Mouse (Mus musculus): ENCODE measurements at regions not wholly inside any gene's neighbourhood (a gene's known extent, or its start where the extent isn't known, plus 50 kb on each side); places are given as distances from the start of the nearest gene placed in this dataset.

DNA sequence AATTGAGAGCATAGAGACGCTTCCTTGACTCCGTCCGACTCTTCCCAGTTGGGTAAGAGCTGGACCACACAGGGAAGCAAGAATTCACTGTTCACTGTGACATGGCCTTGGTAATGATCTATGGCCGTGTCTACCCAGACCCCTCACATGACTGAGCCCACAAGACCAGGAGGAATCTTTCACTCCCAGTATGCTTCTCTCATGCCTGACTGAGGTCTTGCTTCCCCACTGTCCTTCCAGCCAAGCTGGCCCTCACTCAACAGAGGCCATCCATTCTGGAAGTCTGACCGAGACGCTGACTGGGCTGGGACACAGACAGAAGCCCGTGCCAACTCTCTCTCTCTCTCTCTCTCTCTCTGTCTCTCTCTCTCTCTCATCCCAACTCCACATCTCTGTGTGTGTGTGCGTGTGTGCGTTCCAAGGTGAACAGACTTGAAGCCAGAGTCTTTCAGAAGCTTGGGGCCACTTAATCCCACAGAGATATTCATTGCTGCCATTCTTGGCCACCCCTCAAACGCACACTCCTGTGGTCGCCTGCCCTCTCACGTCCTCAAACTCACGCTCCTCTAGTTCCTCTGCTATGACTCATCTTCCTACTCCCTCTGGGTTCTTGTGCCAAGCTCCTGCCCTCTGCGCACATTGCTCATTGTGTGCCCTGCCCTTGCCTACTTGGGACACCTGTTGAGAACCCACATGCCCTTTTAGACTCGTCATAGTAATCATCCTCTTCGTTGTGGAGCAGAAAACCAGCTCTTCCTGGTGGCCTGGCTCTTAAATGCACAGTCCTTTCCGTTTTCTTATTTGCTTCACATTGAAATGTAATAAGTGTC lies 197.2 kb upstream of the Usp25 start:
- Histone ChIP-seq H3K4me1 (ENCODE audit: control insufficient read depth, insufficient read depth, low read length) (peaks cover 3% of the 10 kb centered on the region; the same call in 1 of the 2 replicates), H3K4me2 (no peak overlapping the region)
- 82% methylated on average over 17 of the region's 17 CpGs for WGBS (ENCODE audit: insufficient replicate concordance)

DNA sequence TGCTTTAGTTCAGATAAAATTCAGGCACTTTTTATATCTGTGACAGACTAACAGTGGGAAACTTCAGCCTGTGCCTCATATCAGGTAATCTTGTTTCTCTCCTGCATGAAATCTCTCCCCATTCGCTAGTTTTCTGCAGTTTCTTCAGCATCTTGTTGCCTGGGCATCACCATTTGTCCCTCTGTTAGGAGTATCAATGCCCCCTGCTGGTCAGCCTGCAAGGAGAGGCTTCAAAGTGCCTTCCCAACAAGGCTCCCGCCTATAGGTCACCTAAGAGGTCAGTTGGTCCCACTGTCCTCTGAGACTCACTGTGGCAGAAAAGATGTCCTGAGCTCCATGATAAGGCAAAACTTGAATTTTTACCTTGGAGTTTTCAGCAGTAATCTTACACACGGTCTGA lies 209.8 kb upstream of the Usp25 start:
- H3K27me3 ChIP-seq (ENCODE audit: control insufficient read depth, insufficient read depth, low read length): no peaks in the 10 kb centered on the region
- H3K36me3 ChIP-seq (ENCODE audit: control insufficient read depth, insufficient read depth, low read length): no peaks in the 10 kb centered on the region
- H3K4me1 ChIP-seq (ENCODE audit: control insufficient read depth, insufficient read depth, low read length): no peaks in the 10 kb centered on the region
- no peak overlapping the region for H3K27ac ChIP-seq (ENCODE audit: low read depth, low read length)
- no peaks in the 10 kb centered on the region for H3K9me3 ChIP-seq (replicated peaks; ENCODE audit: control insufficient read depth, low read length)
- WGBS (ENCODE audit: insufficient replicate concordance): 28% methylated on average over 3 of the region's 3 CpGs
- ATAC-seq (replicated peaks; ENCODE audit: insufficient number of reproducible peaks, low FRiP score, low TSS enrichment): no peak
- no peak overlapping the region for H3K9ac ChIP-seq (ENCODE audit: low read depth, low read length)
- H3K4me3 ChIP-seq (ENCODE audit: low read depth, low read length): no peak overlapping the region
- H3K4me2 ChIP-seq: no peak overlapping the region

More for the DNA sequence above, 197.2 kb upstream of the Usp25 start:
- H3K4me3 ChIP-seq (ENCODE audit: low read depth, low read length): no peak overlapping the region
- H3K36me3 ChIP-seq (ENCODE audit: control insufficient read depth, insufficient read depth, low read length): no peaks in the 10 kb centered on the region
- ATAC-seq (replicated peaks; ENCODE audit: insufficient number of reproducible peaks, low FRiP score, low TSS enrichment): no peak
- no peak overlapping the region for H3K27ac ChIP-seq (ENCODE audit: low read depth, low read length)
- no peaks in the 10 kb centered on the region for H3K9me3 ChIP-seq (replicated peaks; ENCODE audit: control insufficient read depth, low read length)
- H3K27me3 ChIP-seq (ENCODE audit: control insufficient read depth, insufficient read depth, low read length): no peaks in the 10 kb centered on the region
- no peak overlapping the region for H3K9ac ChIP-seq (ENCODE audit: low read depth, low read length)

DNA sequence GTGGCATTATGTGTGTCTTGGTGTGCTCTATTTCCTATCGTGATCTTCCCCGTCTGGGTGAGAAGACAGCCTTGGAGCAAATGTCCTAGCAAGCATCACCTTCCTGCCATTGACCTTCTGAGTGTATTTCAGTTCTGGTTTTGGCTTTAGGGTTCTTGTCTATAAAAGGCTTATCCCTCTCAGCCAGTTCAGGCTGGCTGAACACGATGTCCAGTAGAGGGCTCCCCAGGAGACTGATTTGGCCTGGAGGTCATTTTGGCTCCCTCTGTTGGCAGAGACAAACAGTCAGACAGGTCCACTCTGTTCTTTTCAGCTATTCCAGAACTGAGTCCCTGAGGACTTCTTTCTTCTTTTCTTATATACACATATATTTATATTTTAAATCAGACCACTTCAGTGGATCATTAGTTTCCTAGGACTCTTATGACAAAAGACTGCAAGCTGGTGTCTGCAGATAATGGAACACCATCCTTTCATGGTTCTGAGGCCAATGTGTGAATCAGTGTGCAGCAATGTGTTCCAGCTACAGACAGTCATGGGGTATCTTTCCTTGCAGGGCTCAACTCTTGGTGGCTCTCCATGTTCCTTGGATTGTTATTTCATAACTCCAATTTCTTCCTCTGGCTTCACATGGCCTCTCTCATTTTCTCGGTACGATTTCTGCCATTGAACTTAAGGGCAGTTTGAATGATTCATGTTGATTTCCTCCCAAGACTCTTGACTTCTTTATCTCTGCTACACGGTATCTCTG lies 226.9 kb upstream of the Usp25 start:
- H3K27ac ChIP-seq (ENCODE audit: low read depth, low read length): no peak overlapping the region
- H3K36me3 ChIP-seq (ENCODE audit: control insufficient read depth, insufficient read depth, low read length): no peaks in the 10 kb centered on the region
- no peak for ATAC-seq (replicated peaks; ENCODE audit: insufficient number of reproducible peaks, low FRiP score, low TSS enrichment)
- no peaks in the 10 kb centered on the region for H3K27me3 ChIP-seq (ENCODE audit: control insufficient read depth, insufficient read depth, low read length)
- no peak overlapping the region for H3K9ac ChIP-seq (ENCODE audit: low read depth, low read length)
- H3K9me3 ChIP-seq (replicated peaks; ENCODE audit: control insufficient read depth, low read length): no peaks in the 10 kb centered on the region
- WGBS (ENCODE audit: insufficient replicate concordance): 68% methylated on average over 6 of the region's 6 CpGs
- H3K4me2 ChIP-seq: no peak overlapping the region
- no peak overlapping the region for H3K4me3 ChIP-seq (ENCODE audit: low read depth, low read length)
- no peaks in the 10 kb centered on the region for H3K4me1 ChIP-seq (ENCODE audit: control insufficient read depth, insufficient read depth, low read length)

GRCm38 (mm10) chr16:76782656-76783055 lies 230.8 kb upstream of the Usp25 start:
- no peak for ATAC-seq (replicated peaks; ENCODE audit: insufficient number of reproducible peaks, low FRiP score, low TSS enrichment)
- Histone ChIP-seq H3K4me2 (no peak overlapping the region), H3K4me3 (ENCODE audit: low read depth, low read length) (no peak overlapping the region), H3K9me3 (replicated peaks; ENCODE audit: control insufficient read depth, low read length) (no peaks in the 10 kb centered on the region), H3K9ac (ENCODE audit: low read depth, low read length) (no peak overlapping the region), H3K27ac (ENCODE audit: low read depth, low read length) (no peak overlapping the region), H3K4me1 (ENCODE audit: control insufficient read depth, insufficient read depth, low read length) (no peaks in the 10 kb centered on the region; the same call in 1 of the 2 replicates), H3K36me3 (ENCODE audit: control insufficient read depth, insufficient read depth, low read length) (no peaks in the 10 kb centered on the region), H3K27me3 (ENCODE audit: control insufficient read depth, insufficient read depth, low read length) (no peaks in the 10 kb centered on the region)
- 75% methylated on average over 5 of the region's 5 CpGs for WGBS (ENCODE audit: insufficient replicate concordance)

DNA sequence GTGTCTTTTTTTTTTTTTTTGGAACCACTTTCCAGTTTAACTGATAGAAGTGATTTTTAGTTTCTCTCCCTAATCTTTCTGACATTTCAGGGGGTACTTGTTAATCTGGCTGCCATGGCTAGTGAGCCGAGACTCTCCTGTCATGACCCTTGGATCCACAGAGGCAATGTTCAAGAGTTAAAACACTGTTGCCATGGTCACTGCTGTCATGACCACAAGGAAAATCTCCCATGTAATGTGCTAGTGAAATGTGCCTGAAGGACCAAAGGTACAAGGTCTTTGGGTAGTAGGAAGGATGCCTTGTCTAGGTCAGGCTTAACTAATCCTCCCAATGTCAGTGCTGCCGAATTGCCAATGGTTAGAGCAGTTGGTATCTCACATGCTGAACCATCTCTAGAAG lies 237.7 kb upstream of the Usp25 start:
- no peak for ATAC-seq (replicated peaks; ENCODE audit: insufficient number of reproducible peaks, low FRiP score, low TSS enrichment)
- WGBS (ENCODE audit: insufficient replicate concordance): 55% methylated on average over 2 of the region's 2 CpGs
- Histone ChIP-seq H3K4me1 (ENCODE audit: control insufficient read depth, insufficient read depth, low read length) (no peaks in the 10 kb centered on the region; the same call in 1 of the 2 replicates), H3K4me2 (no peak overlapping the region), H3K36me3 (ENCODE audit: control insufficient read depth, insufficient read depth, low read length) (no peaks in the 10 kb centered on the region), H3K9me3 (replicated peaks; ENCODE audit: control insufficient read depth, low read length) (no peaks in the 10 kb centered on the region), H3K27me3 (ENCODE audit: control insufficient read depth, insufficient read depth, low read length) (no peaks in the 10 kb centered on the region), H3K9ac (ENCODE audit: low read depth, low read length) (no peak overlapping the region), H3K27ac (ENCODE audit: low read depth, low read length) (no peak overlapping the region), H3K4me3 (ENCODE audit: low read depth, low read length) (no peak overlapping the region)

DNA sequence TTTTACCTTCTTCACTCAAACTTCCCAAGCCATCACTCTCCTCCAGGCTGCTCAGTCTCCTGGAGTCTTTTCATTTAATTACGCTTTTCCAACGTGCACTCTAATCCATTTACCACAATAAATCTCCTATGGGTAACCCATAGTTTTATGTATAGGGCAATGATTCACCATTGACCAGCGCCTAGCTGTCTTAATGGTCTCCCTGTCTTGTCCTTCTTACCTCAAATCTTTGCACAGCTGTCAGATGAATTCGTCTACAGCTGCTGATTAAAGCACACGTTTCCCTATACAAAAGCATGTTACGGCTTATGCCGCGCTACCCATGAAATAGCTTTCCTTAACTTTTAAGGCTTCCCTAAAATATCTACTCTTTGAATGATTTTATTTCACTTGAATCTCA lies 239.5 kb upstream of the Usp25 start:
- ATAC-seq (replicated peaks; ENCODE audit: insufficient number of reproducible peaks, low FRiP score, low TSS enrichment): no peak
- Histone ChIP-seq H3K9me3 (replicated peaks; ENCODE audit: control insufficient read depth, low read length) (no peaks in the 10 kb centered on the region), H3K4me1 (ENCODE audit: control insufficient read depth, insufficient read depth, low read length) (no peaks in the 10 kb centered on the region), H3K4me3 (ENCODE audit: low read depth, low read length) (no peak overlapping the region), H3K27ac (ENCODE audit: low read depth, low read length) (no peak overlapping the region), H3K4me2 (no peak overlapping the region), H3K36me3 (ENCODE audit: control insufficient read depth, insufficient read depth, low read length) (no peaks in the 10 kb centered on the region), H3K27me3 (ENCODE audit: control insufficient read depth, insufficient read depth, low read length) (no peaks in the 10 kb centered on the region), H3K9ac (ENCODE audit: low read depth, low read length) (no peak overlapping the region)
- WGBS (ENCODE audit: insufficient replicate concordance): 78% methylated on average over 8 of the region's 8 CpGs

DNA sequence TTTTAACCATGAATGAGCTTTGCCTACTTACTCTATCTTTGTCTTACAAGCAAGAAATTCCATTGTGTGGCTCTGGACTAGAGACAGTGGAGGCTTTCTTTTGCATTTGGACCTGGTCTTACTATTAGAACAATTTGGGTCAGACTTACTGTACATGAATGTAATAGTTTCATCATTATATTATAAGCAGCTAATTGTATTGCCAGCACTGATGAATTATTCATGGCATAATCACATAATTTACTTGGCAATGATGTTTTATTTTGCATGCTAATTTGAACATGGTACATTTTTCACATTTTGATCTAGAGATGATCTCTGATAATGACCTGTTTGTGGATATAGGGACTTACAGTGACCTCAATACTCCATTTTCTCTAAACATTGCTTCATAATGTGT lies 240.0 kb upstream of the Usp25 start:
- Histone ChIP-seq H3K4me3 (ENCODE audit: low read depth, low read length) (no peak overlapping the region), H3K27ac (ENCODE audit: low read depth, low read length) (no peak overlapping the region)
- no peak for ATAC-seq (replicated peaks; ENCODE audit: insufficient number of reproducible peaks, low FRiP score, low TSS enrichment)

DNA sequence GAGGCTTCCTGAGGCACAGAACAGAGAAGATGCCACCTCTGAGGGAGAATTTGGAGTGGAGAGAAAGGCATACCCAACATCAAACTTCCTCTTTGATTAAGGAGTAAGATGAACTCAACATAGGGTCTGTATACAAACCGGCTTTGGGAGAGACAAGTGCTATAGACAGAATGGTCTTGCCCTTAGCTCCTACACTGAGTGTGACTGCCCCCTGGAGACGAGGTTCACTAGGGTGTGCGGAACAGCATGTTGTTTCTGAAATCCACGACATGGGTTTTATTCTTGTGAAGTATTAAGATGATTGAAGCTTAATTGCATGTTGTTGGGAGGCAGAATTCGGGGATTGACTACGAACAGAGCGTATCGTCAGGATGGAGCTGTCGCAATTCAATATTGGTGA lies 244.9 kb upstream of the Usp25 start:
- Histone ChIP-seq H3K4me3 (ENCODE audit: low read depth, low read length) (no peak overlapping the region), H3K27ac (ENCODE audit: low read depth, low read length) (no peak overlapping the region), H3K9me3 (replicated peaks; ENCODE audit: control insufficient read depth, low read length) (no peaks in the 10 kb centered on the region), H3K4me1 (ENCODE audit: control insufficient read depth, insufficient read depth, low read length) (no peaks in the 10 kb centered on the region), H3K27me3 (ENCODE audit: control insufficient read depth, insufficient read depth, low read length) (no peaks in the 10 kb centered on the region), H3K4me2 (no peak overlapping the region), H3K9ac (ENCODE audit: low read depth, low read length) (no peak overlapping the region), H3K36me3 (ENCODE audit: control insufficient read depth, insufficient read depth, low read length) (no peaks in the 10 kb centered on the region)
- ATAC-seq (replicated peaks; ENCODE audit: insufficient number of reproducible peaks, low FRiP score, low TSS enrichment): no peak
- WGBS (ENCODE audit: insufficient replicate concordance): 76% methylated on average over 9 of the region's 9 CpGs

More for the DNA sequence above, 240.0 kb upstream of the Usp25 start:
- H3K27me3 ChIP-seq (ENCODE audit: control insufficient read depth, insufficient read depth, low read length): no peaks in the 10 kb centered on the region
- no peak overlapping the region for H3K9ac ChIP-seq (ENCODE audit: low read depth, low read length)
- no peaks in the 10 kb centered on the region for H3K36me3 ChIP-seq (ENCODE audit: control insufficient read depth, insufficient read depth, low read length)
- no peaks in the 10 kb centered on the region for H3K9me3 ChIP-seq (replicated peaks; ENCODE audit: control insufficient read depth, low read length)
- H3K4me1 ChIP-seq (ENCODE audit: control insufficient read depth, insufficient read depth, low read length): no peaks in the 10 kb centered on the region
- H3K4me2 ChIP-seq: no peak overlapping the region

Data from heart, embryonic 11.5 days (tissue).